Mouse (Mus musculus) mouse trophoblast stem cell (cell line): ENCODE data around the gene 2610528A11Rik.
"Not testable (repeated sequence)": the region's sequence is repeated elsewhere in the genome, so short reads cannot be mapped to it uniquely, and the experiment has no call there.

ENCODE experiments used
- in situ Hi-C, 2 experiments: fragments of 300-500 bp; cut with MseI, MboI; formaldehyde crosslinking; loops; 2 replicates in 1 of 2; 3 replicates in 1 of 2; pipeline ENCODE4 v1.15.1; 2025

2610528A11Rik gene

GRCm38 (mm10) chr14:37113922-37114321 lies at the start of gene 2610528A11Rik:
Gene 2610528A11Rik (minus strand): TSS chr14:37114022.
- in situ Hi-C loops = no loop called here

- in situ Hi-C loops = no loop called here
These were observed 49.6 kb upstream of the 2610528A11Rik start for GRCm38 (mm10) chr14:37163277-37163956.

GRCm38 (mm10) chr14:37154391-37154790 lies 40.6 kb upstream of the 2610528A11Rik start:
- in situ Hi-C loops = no loop called here

GRCm38 (mm10) chr14:37139051-37139710 lies 25.4 kb upstream of the 2610528A11Rik start:
- in situ Hi-C loops = no loop called here

- in situ Hi-C loops = not testable (repeated sequence)
These were observed 23.8 kb upstream of the 2610528A11Rik start for GRCm38 (mm10) chr14:37137596-37137995.

GRCm38 (mm10) chr14:37136110-37136509 lies 22.3 kb upstream of the 2610528A11Rik start:
- in situ Hi-C loops = no loop called here

- in situ Hi-C loops = no loop called here
These were observed 21.8 kb upstream of the 2610528A11Rik start for GRCm38 (mm10) chr14:37135671-37136070.

- in situ Hi-C loops = no loop called here
These were observed 21.3 kb upstream of the 2610528A11Rik start, which contains the start of gene Ghitm for GRCm38 (mm10) chr14:37135127-37135593. Gene Ghitm (minus strand): TSS chr14:37135272.

- in situ Hi-C loops = no loop called here
These were observed 20.7 kb upstream of the 2610528A11Rik start for GRCm38 (mm10) chr14:37134304-37135126.

- in situ Hi-C loops = no loop called here
These were observed 13.8 kb upstream of the 2610528A11Rik start for GRCm38 (mm10) chr14:37127652-37128051.

GRCm38 (mm10) chr14:37119233-37119632 lies 5.4 kb upstream of the 2610528A11Rik start:
- in situ Hi-C loops = no loop called here

GRCm38 (mm10) chr14:37112931-37113330 lies 891 bp downstream of the 2610528A11Rik start:
- in situ Hi-C loops = no loop called here

- in situ Hi-C loops = no loop called here
These were observed 2.5 kb downstream of the 2610528A11Rik start for GRCm38 (mm10) chr14:37111371-37111770.

GRCm38 (mm10) chr14:37110456-37110855 lies 3.4 kb downstream of the 2610528A11Rik start:
- in situ Hi-C loops = no loop called here

GRCm38 (mm10) chr14:37109975-37110374 lies 3.8 kb downstream of the 2610528A11Rik start:
- in situ Hi-C loops = no loop called here

- in situ Hi-C loops = no loop called here
These were observed 4.4 kb downstream of the 2610528A11Rik start for GRCm38 (mm10) chr14:37109460-37109859.

- in situ Hi-C loops = no loop called here
These were observed 8.0 kb downstream of the 2610528A11Rik start for GRCm38 (mm10) chr14:37105846-37106245.

GRCm38 (mm10) chr14:37104747-37105146 lies 9.1 kb downstream of the 2610528A11Rik start:
- in situ Hi-C loops = no loop called here

- in situ Hi-C loops = no loop called here
These were observed 11.3 kb downstream of the 2610528A11Rik start for GRCm38 (mm10) chr14:37102484-37102883.

GRCm38 (mm10) chr14:37101531-37101930 lies 12.3 kb downstream of the 2610528A11Rik start:
- in situ Hi-C loops = no loop called here

- in situ Hi-C loops = no loop called here
These were observed 15.8 kb downstream of the 2610528A11Rik start, which contains the start of gene Cdhr1 for GRCm38 (mm10) chr14:37097956-37098530. Gene Cdhr1 (minus strand): TSS chr14:37098347.

- in situ Hi-C loops = no loop called here
These were observed 18.3 kb downstream of the 2610528A11Rik start for GRCm38 (mm10) chr14:37095556-37095955.
